Mouse (Mus musculus): Measurements from ENCODE around the gene Car11.

Gene Car11

DNA sequence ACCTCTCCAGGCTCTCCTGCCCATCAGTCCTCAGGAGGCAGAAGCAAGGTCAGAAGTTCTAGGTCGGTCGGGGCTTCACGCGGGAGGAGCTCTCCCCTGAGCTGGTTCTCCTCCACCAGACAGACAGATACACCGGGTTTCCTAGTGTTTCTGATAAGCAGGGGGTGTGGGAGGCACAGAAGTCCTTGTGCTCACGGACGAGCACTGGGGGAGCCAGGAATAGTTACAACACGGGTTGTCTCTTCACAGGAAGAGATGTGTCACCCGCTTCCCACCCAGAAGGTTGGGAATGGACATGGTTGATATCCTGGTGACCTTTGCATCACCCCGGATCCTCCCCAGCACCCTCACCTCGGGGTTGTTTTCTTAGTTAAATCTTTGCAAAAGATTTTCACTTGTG, 9.8 kb upstream of the Car11 start:
- DNase-seq (ENCODE audit: low spot score in 2 of 2) = no peak

DNA sequence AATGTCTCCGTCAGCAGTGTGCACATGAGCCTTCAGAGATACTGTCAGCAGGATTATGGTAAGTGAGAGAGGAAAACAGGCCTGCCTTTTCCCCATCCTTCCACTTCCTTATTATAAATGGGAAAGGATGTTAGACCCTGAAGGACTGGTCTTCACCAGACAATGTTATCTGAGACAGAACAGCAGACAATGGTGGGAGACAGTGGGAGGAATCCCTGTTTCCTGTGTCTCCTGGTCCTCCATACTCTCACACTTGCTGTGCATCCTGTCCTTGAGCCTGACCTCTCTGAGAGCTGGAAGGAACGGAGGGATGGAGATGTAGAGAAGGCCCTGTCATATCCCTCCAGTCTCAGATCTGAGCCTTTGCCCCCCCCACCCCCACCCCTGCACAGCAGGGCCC, 7.3 kb upstream of the Car11 start:
- no peak for DNase-seq (ENCODE audit: low spot score in 2 of 2)

DNA sequence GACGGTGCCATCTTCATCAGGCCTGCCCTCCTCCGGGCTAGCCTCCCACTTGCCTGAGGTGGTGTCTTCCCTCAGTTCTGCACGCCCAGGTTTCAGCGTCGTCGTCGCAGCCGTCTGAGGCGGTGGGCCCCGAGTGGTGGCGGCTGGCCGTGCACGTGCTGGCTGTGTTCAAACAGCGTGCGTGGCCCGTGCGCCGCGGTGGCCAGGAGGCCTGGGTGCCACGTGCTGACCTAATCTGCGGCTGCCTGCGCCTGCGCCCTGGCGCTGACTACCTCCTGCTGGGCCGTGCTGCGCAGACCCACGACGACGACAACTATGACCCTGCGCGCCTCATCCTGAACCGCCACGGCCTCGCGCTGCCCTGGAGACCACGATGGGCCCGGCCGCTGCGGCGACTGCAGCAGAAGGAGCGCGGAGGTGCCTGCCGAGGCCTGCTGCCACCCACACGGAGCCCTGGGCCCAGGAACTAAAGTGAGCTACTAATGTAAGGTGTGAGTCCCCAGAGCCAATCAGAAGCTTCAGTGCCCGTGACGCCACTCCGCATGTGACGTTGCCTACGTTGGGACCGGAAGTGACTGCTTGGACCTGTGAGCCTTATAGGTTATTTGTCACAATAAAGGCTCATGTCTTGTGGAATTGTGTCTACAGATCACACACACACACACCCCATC, 5.6 kb upstream of the Car11 start, which contains the start of gene Sec1:
Gene Sec1 (minus strand): TSS at position 482 of the 671 bp plus-strand sequence.
- DNase-seq (ENCODE audit: low spot score in 2 of 2) = no peak

DNA sequence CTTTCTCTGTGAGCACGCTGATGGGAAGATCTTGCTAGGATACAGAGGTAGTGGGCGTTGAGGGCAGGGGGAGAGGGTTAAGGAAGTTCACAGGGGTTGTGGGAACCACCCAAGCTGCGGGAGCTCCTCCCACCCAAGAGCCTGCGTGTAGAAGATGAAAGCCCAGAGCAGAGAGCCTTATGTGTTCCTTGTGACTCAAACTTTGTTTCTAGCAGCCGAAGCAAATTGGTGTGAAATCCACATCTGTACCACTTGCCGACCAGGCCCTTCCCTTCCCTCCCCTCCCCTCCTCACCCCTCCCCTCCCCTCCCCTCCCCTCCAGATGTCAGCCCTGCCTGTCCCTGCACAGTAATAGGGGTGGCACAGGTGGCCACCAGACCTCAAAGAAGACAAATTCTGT, 4.5 kb upstream of the Car11 start:
- DNase-seq (ENCODE audit: low spot score in 2 of 2) = no peak

DNA sequence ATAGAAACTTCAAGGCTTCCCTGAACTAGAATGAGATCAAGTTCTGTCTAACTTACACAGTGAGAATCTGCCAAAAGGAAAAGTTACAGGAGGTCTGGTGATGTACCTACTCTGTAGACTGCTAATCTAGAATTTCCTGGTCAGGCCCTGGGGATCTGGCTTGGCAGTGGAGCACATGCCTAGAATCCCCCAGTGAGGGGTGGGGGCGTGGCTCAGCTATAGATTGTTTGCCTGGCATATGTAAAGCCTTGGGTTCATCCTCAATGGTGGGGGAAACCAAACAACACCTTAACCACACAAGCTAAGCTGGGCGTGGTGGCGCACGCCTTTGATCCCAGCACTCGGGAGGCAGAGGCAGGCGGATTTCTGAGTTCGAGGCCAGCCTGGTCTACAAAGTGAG, 1.7 kb upstream of the Car11 start:
- no peak for DNase-seq (ENCODE audit: low spot score in 2 of 2)

DNA sequence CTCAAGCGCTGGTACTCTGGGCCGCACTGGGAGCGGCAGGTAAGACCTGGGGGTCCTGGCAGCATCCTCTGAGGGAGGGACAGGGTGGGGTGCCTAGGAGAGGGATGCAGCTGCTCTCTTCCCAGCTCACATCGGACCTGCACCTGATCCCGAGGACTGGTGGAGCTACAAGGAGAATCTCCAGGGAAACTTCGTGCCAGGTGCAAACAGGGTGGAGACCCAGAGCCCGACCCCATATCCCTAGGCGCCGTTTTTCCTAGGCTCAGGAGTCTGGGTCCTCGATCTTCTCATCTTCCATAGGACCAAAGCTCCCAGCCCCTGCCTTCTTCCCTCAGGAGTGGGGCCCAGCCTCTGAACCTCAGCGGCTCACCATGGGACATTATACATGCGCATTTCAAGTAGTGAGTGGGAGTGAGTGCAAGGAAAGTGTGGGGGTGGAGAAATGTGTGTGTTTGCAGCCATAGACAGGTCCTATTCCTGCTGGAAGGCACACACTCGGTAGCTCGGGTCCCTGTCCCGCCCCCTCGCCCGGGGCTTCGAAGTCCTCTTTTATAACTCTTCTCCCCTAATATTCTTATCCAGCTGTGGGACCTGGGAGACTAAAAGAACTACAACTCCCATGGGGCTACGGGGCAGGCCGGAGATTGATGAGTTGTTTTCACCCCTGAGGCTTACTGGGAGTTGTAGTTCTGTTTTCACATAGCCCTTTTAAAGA, 815 bp downstream of the Car11 start:
- peak; percentile 71 to 83 for DNase-seq (ENCODE audit: low spot score in 2 of 2)

DNA sequence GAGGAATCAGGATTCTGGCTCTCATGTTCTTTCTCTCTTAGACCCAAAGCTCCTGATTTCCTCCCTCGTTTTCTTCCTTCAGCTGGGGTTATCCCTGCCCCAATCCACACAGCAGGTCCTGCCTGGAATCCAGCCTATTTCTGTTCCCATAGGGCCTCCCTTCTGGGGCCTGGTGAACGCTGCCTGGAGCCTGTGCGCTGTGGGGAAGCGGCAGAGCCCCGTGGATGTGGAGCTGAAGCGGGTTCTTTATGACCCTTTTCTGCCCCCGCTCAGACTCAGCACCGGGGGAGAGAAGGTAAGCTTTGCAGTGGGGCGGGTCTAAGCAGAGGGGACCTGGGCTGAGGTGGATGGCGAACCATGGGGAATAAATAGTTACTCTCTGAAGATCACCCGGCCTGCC, 1.4 kb downstream of the Car11 start:
- no peak for DNase-seq (ENCODE audit: low spot score in 2 of 2)

DNA sequence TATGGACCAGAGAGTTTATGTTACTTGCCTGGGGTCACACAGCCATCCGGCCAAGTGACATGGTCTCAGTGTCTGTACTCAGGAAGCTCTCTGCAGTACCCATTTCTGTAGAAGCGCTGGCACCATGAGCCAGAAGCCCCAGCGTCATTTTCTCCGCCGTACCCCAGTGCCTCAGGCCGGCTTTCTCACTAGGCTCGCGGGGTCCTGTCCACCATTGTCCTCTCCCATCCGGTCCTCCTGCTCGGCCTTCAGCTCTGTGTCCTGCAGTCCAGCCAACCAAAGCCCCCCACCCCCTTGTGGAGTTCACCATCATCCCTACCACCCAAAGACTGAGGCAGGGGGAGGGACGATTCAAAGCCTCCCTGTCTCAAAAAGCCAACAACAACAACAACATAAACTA, 2.0 kb downstream of the Car11 start:
- DNase-seq (ENCODE audit: low spot score in 2 of 2) = no peak

DNA sequence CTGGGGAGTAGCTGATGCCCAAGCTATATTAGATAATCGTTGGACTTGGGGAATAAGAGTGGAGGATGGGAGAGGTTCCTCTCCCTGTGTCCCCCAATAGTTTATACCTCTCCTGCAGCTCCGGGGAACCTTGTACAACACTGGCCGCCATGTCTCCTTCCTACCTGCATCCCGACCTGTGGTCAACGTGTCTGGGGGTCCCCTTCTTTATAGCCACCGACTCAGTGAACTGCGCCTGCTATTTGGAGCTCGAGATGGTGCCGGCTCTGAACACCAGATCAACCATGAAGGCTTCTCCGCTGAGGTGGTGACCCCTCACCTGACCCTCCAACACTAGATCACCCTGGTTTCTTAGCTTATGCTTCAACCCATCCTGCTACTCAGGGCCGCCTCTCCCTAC, 2.7 kb downstream of the Car11 start:
- no peak for DNase-seq (ENCODE audit: low spot score in 2 of 2)

DNA sequence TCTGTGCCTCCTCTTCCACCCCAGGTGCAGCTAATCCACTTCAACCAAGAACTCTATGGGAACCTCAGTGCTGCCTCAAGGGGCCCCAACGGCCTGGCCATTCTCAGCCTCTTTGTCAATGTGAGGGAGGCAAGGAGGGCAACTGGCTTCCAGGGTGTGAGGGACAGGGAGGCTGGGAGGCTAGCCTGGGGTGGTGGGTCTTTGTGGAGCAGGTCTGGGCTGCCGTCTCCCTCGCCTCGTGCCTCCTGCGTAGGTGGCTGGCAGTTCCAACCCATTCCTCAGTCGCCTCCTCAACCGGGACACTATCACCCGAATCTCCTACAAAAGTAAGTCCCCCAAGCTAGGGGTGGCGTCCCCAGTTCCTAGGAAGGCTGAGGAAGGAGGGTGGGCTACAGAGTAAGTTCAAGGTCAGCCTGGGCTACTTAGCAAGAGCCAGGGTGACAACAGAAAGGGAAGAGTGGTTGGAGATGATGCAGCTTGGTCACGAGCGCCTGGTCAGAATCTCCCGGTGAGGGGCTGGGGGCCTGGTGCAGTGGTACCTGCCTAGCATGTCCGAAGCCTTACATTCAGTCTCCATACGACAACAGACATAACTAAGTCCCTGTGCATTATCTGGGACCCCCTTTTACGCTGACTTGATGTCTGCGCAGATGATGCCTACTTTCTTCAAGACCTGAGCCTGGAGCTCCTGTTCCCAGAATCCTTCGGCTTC, 3.3 kb downstream of the Car11 start:
- DNase-seq (ENCODE audit: low spot score in 2 of 2) = no peak

DNA sequence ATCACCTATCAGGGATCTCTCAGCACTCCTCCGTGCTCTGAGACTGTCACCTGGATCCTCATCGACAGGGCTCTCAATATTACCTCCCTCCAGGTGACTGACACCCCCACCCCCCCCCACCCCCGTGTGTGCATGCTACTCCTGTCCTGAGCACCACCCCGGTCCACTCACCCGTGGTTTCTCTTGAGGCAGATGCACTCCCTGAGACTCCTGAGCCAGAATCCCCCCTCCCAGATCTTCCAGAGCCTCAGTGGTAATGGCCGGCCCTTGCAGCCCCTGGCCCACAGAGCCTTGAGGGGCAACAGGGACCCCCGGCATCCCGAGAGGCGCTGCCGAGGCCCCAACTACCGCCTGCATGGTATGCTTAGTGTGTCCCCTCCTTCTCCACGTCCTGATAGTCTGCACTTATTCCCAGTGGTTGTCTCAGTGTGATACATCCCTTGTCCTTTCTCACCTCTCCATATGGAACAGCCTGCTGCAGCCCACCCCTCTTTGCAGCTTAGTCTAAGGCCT, 3.9 kb downstream of the Car11 start:
- DNase-seq (ENCODE audit: low spot score in 2 of 2) = peak in 1 of 2 experiments; percentile 46

DNA sequence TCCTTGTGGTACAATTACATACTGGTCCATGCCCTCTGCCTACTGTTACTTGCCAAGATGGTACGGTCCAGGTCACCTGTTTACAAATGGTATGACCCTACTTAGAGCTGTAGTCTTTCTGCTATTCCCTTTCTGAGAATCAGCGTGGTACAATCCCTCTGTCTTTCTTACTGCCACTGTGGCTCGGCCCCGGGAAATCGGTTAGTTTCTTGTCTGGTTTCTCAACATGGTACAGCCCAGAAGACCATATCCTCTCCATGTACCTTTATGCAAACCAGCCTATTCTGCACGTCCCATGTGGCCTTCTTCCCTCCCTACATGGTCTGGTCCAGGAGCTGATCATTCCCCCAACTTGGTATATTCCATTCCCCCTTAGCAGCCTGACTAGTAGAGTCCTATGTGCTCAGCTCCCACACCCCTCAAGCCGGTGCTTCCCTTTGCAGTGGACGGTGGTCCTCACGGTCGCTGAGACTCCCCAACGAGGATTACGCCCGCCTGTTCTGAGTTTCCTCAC, 4.5 kb downstream of the Car11 start:
- peak; percentile 69 to 86 for DNase-seq (ENCODE audit: low spot score in 2 of 2)

DNA sequence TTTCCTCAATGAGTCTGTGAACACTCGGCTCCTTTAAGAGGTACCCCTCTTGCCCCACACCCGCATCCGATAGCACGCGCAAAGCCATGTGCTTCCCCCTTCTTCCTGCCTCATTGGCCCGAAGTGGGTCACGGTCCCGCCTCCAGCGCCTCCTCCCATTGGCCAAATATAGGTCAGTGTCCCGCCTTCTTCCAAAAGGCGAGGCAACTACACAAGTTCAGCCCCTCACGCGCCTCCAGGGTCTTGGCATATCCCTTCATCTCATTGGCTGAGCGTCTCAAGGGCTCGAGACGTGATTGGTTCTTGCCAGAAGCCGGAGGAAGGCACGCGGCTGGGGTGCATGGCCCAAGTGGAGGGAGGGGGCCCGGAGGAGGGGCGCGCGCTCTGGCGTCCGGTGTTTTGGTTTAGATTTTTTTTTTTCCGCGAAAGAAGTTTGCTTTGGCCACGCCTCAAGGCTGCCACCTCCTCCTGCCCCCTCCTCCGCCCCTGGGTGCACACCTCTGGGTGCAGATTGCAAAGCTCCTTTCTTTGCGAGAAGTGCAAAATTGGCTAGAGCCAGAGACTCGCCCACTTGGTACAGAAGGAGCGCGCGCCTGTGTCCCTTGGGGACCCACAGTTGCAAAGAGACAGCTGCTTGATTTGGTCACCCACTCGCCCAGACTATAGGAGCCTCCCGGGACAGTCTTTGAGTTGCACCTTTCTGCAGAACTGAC, 5.2 kb downstream of the Car11 start, which contains the start of gene Dbp:
Gene Dbp (plus strand): TSS at position 359 of the 713 bp plus-strand sequence.
- peak; percentile 99 to 100 for DNase-seq (ENCODE audit: low spot score in 2 of 2)

DNA sequence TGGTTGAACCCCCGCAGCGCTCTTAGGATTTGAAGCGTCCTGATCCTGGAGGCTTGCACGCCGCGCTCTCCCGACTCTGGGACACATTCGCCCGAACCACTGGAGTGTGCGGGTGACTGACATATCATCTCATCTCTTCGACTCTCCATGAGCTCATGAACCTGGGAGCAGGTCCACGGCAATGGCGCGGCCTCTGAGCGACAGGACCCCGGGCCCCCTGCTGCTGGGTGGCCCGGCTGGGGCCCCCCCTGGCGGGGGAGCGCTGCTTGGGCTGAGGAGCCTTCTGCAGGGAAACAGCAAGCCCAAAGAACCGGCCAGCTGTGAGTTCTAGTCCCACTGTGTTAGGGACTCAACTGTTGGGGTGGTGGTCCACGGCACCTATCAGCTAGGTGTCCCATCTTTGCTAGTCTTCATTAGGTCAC, 5.8 kb downstream of the Car11 start:
- DNase-seq (ENCODE audit: low spot score in 2 of 2) = no peak

DNA sequence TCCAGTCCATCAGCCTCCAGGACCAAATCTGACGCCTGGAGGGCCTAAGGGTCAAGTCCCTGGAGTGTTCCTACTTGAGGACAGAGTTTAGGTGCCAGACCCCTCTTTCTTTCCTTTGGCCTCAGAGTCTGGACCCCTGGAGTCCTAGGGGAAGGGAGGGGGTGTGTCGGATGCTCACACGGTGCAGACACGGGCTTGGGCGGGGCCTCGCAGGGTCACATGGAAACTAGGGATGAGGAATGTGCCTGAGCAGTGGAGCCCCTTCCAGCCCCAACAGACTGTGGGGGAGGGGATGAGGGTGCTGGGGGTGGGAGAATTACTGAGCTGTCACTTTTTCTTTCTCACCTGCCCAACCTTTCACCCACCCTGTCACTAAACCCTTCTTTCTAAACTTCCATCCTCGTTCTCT, 6.2 kb downstream of the Car11 start:
- DNase-seq (ENCODE audit: low spot score in 2 of 2) = peak; percentile 76 to 88

DNA sequence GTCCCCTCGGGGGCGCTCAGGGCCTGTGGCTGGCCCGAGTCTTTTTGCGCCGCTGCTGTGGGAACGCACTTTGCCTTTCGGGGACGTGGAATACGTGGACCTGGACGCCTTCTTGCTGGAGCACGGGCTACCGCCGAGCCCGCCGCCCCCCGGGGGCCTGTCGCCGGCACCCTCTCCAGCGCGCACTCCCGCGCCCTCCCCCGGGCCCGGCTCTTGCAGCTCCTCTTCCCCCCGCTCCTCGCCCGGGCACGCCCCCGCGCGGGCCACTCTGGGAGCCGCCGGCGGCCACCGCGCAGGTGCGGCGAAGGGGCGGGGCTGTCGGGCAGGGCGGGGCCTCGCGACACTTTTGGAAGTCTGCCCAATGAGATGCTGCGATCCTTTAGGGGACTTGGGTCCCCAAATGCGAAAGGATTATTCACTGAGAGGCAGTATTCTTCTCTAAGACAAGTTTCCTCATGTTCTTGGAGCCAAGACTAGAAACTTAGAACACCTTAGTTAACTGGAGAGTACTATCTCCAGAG, 7.1 kb downstream of the Car11 start:
- peak; percentile 77 to 81 for DNase-seq (ENCODE audit: low spot score in 2 of 2)

DNA sequence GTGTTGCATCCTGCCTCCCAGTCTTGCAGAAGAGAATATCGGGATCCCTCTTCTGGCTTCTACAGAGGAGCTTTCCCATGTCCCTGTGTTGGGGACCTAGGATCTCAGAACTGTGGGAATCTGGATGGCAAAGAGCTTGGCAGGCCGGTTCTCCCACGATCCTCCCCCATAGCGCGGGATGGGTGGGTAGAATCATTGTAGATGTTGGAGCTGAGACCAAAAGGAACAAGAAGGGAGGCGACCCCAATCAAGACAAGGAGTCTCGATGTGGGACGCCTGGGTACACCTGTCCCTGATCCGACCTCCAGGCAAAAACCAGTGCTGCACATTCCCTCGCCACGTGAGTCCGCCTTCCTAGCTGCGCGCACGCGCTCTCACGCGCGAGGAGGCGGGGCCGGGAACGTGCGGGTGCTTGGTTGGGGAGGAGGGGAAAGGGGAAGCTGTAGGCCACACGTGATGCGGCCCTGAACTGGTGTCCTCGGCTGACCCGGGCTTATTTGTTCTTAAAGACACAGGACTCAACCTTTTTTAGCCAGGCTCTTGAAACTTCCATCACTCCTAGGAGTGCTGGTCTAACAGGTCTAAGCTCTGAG, 7.8 kb downstream of the Car11 start:
- peak; percentile 93 for DNase-seq (ENCODE audit: low spot score in 2 of 2)

DNA sequence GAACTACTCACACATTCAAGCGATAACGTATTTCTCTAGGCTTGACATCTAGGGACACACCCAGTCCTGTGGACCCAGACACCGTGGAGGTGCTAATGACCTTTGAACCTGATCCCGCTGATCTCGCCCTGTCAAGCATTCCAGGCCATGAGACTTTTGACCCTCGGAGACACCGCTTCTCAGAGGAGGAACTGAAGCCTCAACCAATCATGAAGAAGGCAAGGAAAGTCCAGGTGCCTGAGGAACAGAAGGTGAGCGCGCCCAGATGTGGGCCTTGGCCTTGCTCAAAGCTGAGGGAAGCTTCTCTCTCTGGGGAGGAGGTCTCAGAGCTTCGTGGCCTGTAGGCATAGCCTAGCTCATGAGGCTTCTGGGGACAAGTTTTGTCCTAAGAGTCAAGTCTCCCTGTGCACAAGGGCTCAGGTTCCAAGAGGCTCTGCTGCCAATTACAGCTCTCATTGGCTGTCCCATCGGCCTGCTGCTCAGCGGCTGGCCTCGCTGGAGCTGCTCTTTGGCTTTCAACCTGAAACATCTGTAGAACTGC, 8.6 kb downstream of the Car11 start:
- DNase-seq (ENCODE audit: low spot score in 2 of 2) = no peak

DNA sequence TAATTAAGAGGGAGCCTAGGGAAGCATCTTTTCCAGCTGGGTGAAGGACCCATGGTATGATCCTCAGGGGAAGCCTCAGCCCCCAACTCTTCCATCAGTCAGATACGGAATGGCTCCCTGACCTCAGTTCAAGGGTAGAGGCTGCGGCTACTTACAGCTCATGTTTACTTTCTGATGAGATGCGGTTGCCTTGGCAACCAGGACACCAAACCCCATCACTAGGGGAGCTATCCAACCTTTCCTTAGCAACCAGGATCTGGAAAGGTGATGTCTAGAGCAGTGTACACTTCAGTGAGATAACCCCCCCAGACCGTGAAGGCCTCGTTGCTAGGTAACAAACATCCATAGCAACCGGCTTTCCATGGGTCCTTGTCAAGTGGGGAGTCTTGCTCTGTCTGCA, 9.4 kb downstream of the Car11 start:
- no peak for DNase-seq (ENCODE audit: low spot score in 2 of 2)

DNA sequence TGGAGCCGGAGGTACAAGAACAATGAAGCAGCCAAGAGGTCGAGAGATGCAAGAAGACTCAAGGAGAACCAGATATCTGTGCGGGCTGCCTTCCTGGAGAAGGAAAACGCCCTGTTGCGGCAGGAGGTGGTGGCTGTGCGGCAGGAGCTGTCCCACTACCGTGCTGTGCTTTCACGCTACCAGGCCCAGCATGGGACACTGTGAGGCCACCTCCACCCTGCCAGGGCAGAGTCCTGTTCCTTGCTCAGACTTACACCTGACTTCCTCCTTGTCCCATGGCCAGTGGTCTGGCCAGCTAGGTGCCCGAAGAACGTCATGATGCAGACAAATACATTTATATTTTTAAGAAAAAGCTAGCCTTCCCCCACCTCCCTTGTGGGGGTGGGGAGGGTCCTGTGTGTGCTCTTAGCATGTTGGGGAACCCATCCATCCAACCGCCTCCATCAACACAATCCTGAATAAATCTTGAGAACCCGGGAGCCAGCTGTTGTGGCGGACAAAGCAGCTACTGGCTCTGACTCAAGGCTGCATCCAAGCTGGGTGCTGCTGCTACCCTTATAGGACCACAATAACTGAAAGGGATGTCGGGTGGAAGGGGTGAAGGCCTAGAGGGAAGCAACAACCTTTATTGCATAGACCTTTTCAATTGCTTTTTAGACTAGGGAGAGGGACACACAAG, 10.2 kb downstream of the Car11 start:
- no peak for DNase-seq (ENCODE audit: low spot score in 2 of 2)
